Mouse (Mus musculus) forebrain, embryonic 13.5 days (tissue): ENCODE results near the gene Hps5. TPM values are rescaled to one million over a fixed set of nuclear protein-coding genes. Genes with fewer than 3 reads are reported as not detected.
"Not testable (repeated sequence)": the region's sequence is repeated elsewhere in the genome, so short reads cannot be mapped to it uniquely, and the experiment has no call there.

Source experiments
- ATAC-seq: fragments of 200-750 bp; cut with Nextera tagmentation; 2 replicates; pipeline ENCODE4 v1.8.0; 2017
- H3K27ac ChIP-seq: fragments of 300-500 bp; sonication (generic); 2 replicates; pipeline ENCODE4 v1.5.1; 2015; ENCODE audit warnings: inconsistent platforms, mild to moderate bottlenecking, moderate library complexity
- H3K27me3 ChIP-seq: fragments of 300-500 bp; sonication (generic); 2 replicates; pipeline ENCODE4 v1.6.1; 2015; ENCODE audit warnings: mild to moderate bottlenecking, inconsistent platforms
- H3K36me3 ChIP-seq: fragments of 300-500 bp; sonication (generic); 2 replicates; pipeline ENCODE4 v1.6.1; 2015; ENCODE audit warnings: mild to moderate bottlenecking, inconsistent platforms; ENCODE audit not compliant: poor library complexity, severe bottlenecking
- H3K4me1 ChIP-seq: fragments of 300-500 bp; sonication (generic); 2 replicates; pipeline ENCODE4 v1.6.1; 2015; ENCODE audit warnings: inconsistent platforms
- H3K4me2 ChIP-seq: fragments of 300-500 bp; sonication (generic); 2 replicates; pipeline ENCODE4 v1.6.1; 2015; ENCODE audit warnings: inconsistent platforms, mild to moderate bottlenecking, moderate library complexity
- H3K4me3 ChIP-seq: fragments of 300-500 bp; sonication (generic); 2 replicates; pipeline ENCODE4 v1.5.1; 2015; ENCODE audit warnings: mild to moderate bottlenecking, inconsistent platforms
- H3K9ac ChIP-seq: fragments of 300-500 bp; sonication (generic); 2 replicates; pipeline ENCODE4 v1.6.1; 2015; ENCODE audit warnings: mild to moderate bottlenecking, inconsistent platforms
- H3K9me3 ChIP-seq: fragments of 300-500 bp; sonication (generic); replicated peaks from 2 replicates; pipeline ENCODE4 v1.6.1; 2016; ENCODE audit warnings: inconsistent platforms
- WGBS: fragments of 180-500 bp; shearing (Covaris S2); methylation state at CpG from one replicate; pipeline ENCODE4 v1.1.7; 2015; 5-methylcytosine and 5-hydroxymethylcytosine counted together
- polyA plus RNA-seq: library from polyadenylated mRNA; unstranded; fragments of >200 nt; fragmentation: Nextera tagmentation; extraction: Ambion mirVana; gene quantifications from 2 replicates; pipeline ENCODE4 v1.2.1, GENCODE M21; 2015

The Hps5 gene
- polyA plus RNA-seq, 1 experiment from 2014 or later, result 15.0 TPM

GRCm38 (mm10) chr7:46836357-46836756 is 40.5 kb upstream of the Hps5 start:
- no peaks in the 10 kb centered on the region for H3K9me3 ChIP-seq
- peaks cover 21% of the 10 kb centered on the region for H3K4me1 ChIP-seq
- ATAC-seq, result no peak
- H3K9ac ChIP-seq, result no peak overlapping the region
- peaks cover 5% of the 10 kb centered on the region; the same call in 1 of the 2 replicates for H3K27me3 ChIP-seq
- WGBS, result 89% methylated on average over 5 of the region's 5 CpGs
- H3K27ac ChIP-seq, result no peak overlapping the region
- H3K4me3 ChIP-seq, result no peak overlapping the region
- H3K36me3 ChIP-seq, result no peaks in the 10 kb centered on the region
- no peak overlapping the region for H3K4me2 ChIP-seq

DNA sequence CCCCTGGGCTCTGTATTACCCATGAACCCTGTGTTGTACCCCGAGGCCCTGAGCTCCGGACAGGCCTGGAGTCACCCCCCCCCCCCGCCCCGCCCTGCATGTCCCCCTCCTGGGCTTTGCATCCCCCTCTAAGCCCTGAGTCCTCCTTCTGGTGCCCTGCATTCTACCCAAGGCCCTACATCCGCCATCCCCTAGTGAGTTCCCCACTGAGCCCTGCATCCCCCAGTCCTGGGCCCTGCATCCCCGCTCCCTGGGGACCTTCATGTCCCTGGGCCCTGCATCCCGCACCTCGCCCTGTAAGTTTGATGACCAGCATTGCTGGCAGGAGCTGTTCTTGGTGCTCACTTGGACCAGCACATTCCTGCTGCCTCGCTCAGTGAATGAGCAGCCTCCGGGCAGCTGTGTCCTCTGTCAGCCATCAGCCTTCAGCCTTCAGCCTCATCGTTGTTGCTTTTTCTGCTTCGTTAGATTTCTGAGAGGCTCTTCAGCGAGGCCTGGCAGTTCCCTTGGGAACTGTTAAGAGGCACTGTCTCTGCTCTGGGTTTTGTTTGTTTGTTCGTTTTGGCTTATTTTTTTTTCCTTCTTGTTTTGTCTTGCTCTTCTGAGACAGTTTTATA is 39.2 kb upstream of the Hps5 start:
- ATAC-seq, result no peak
- H3K36me3 ChIP-seq, result no peaks in the 10 kb centered on the region
- WGBS, result 19% methylated on average over 12 of the region's 14 CpGs
- H3K9me3 ChIP-seq, result no peaks in the 10 kb centered on the region
- 0 out of 2 replicates have a peak overlapping the region, but pooled peaks have one; percentile 40 for H3K9ac ChIP-seq
- no peak overlapping the region for H3K4me3 ChIP-seq
- no peak overlapping the region for H3K4me2 ChIP-seq
- no peaks in the 10 kb centered on the region for H3K27me3 ChIP-seq
- peaks cover 21% of the 10 kb centered on the region for H3K4me1 ChIP-seq
- no peak overlapping the region for H3K27ac ChIP-seq

DNA sequence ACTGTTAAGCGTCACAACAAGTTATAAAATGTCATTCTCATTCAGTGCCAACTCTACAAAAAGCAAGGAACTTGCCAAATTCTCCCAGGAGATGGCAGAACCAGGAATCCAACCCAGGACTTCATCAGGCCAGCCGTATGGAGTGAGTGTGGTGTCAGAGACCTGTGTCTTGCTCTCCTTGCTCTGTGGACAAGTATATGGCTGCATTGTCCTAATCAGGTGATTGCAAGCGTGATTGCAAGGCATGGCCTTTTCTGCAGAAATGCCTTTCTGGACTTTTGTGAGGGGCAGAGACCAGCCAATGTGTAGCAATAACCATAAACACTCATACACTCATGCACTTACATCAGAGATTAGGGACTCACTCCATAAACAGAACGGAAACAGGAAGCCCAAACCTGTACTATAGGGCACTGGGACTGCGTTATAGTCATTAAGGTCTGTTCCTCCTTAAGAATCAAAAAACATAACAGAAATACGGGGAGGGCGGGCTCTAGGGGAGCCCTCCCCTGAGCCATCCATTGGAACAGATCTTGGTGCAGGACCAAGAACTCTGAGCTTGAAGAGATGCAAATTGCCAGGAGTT is 37.9 kb upstream of the Hps5 start:
- no peak for ATAC-seq
- 88% methylated on average over 7 of the region's 7 CpGs for WGBS
- H3K4me1 ChIP-seq, result peaks cover 14% of the 10 kb centered on the region

GRCm38 (mm10) chr7:46833266-46833665 is 37.4 kb upstream of the Hps5 start:
- Histone ChIP-seq H3K9me3 (no peaks in the 10 kb centered on the region), H3K27me3 (no peaks in the 10 kb centered on the region), H3K4me3 (no peak overlapping the region), H3K9ac (no peak overlapping the region), H3K4me2 (no peak overlapping the region), H3K4me1 (peaks cover 9% of the 10 kb centered on the region), H3K27ac (no peak overlapping the region), H3K36me3 (no peaks in the 10 kb centered on the region)
- ATAC-seq, result no peak
- WGBS, result 91% methylated on average over 6 of the region's 6 CpGs

More for the DNA sequence above, 37.9 kb upstream of the Hps5 start:
- Histone ChIP-seq H3K4me3 (no peak overlapping the region), H3K9ac (no peak overlapping the region), H3K9me3 (no peaks in the 10 kb centered on the region), H3K4me2 (no peak overlapping the region), H3K36me3 (no peaks in the 10 kb centered on the region), H3K27ac (no peak overlapping the region), H3K27me3 (no peaks in the 10 kb centered on the region)

GRCm38 (mm10) chr7:46832112-46832810 is 36.4 kb upstream of the Hps5 start:
- WGBS, result 92% methylated on average over 11 of the region's 11 CpGs
- not testable (repeated sequence) for H3K4me3 ChIP-seq, H3K27ac ChIP-seq, H3K36me3 ChIP-seq, H3K4me1 ChIP-seq, H3K4me2 ChIP-seq, H3K27me3 ChIP-seq, H3K9me3 ChIP-seq, ATAC-seq, H3K9ac ChIP-seq

- Histone ChIP-seq H3K9me3 (no peaks in the 10 kb centered on the region), H3K27me3 (no peaks in the 10 kb centered on the region), H3K36me3 (no peaks in the 10 kb centered on the region), H3K4me2 (no peak overlapping the region), H3K4me3 (no peak overlapping the region), H3K4me1 (no peaks in the 10 kb centered on the region), H3K27ac (no peak overlapping the region), H3K9ac (no peak overlapping the region)
- no peak for ATAC-seq
- WGBS, result 81% methylated on average over 8 of the region's 8 CpGs
These were observed 35.8 kb upstream of the Hps5 start for GRCm38 (mm10) chr7:46831693-46832092.

DNA sequence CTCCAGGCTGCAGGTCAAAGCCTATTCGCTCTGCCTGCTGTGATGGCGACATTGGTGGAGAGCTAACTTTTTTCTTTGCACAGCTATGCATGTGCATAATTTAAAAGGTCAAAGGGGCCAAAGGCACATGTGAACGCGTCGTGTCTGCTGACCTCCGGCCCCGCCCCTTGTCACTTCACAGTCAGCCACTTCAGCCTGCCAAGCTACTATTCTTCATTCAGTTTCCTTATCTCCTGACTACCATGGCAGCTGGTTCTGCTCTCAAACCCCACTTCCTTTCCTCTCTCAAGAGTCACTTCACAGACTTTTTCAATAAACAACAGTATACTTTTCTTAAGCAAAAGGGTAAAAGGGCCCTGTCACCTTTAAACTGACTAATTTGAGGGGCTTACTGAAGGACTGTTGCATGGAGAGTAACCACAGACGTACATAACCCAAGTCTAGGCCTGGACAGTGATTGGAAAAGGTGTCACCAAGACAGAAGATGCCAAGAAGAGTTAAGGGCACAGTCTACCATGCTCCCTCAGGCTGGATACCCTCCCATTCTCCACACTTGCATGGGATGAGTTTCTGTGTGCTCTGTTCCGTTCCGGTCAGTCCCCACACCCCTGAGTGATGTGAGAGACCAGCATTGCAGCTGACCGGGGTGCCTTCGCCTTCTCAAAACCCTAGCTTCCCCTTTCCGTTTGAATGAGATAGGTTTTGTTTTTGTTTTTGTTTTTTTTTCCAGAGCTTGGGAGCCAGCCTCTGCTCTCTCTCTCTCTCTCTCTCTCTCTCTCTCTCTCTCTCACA is 35.1 kb upstream of the Hps5 start:
- Histone ChIP-seq H3K4me1 (no peaks in the 10 kb centered on the region), H3K27ac (no peak overlapping the region), H3K4me3 (no peak overlapping the region), H3K36me3 (no peaks in the 10 kb centered on the region), H3K9me3 (no peaks in the 10 kb centered on the region), H3K27me3 (no peaks in the 10 kb centered on the region), H3K9ac (no peak overlapping the region), H3K4me2 (no peak overlapping the region)
- no peak for ATAC-seq
- WGBS, result 74% methylated on average over 13 of the region's 13 CpGs

DNA sequence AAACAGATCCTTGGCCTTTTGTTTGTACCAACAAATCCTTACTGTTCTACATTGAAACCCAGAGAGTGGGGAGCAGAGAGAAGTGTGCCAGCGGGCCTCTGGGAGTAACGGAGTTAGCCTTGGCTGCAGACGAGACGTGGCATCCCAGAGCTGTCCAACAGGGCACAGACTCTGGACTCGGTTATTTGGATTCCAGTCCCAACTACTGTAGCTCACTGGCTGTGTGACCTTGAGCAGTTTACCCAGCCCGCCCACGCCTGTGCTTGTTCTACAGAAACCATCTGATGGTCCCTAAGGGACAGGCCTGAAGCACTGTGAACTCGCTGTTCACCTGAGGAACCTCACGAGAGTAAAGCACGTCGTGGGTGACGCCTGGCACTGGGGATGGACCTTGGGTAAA is 34.0 kb upstream of the Hps5 start:
- H3K4me2 ChIP-seq, result no peak overlapping the region
- H3K4me1 ChIP-seq, result no peaks in the 10 kb centered on the region
- no peaks in the 10 kb centered on the region for H3K27me3 ChIP-seq
- 90% methylated on average over 12 of the region's 12 CpGs for whole genome bisulfite sequencing
- H3K36me3 ChIP-seq, result no peaks in the 10 kb centered on the region
- no peaks in the 10 kb centered on the region for H3K9me3 ChIP-seq
- no peak overlapping the region for H3K9ac ChIP-seq
- no peak overlapping the region for H3K4me3 ChIP-seq
- no peak for ATAC-seq
- H3K27ac ChIP-seq, result no peak overlapping the region

GRCm38 (mm10) chr7:46827803-46828184 is 31.9 kb upstream of the Hps5 start:
- Histone ChIP-seq H3K4me3 (no peak overlapping the region), H3K4me2 (no peak overlapping the region), H3K4me1 (no peaks in the 10 kb centered on the region), H3K27ac (no peak overlapping the region), H3K36me3 (peaks cover 17% of the 10 kb centered on the region), H3K27me3 (no peaks in the 10 kb centered on the region), H3K9ac (no peak overlapping the region), H3K9me3 (no peaks in the 10 kb centered on the region)
- no peak for ATAC-seq
- WGBS, result 97% methylated on average over 2 of the region's 2 CpGs

- Histone ChIP-seq H3K4me3 (no peak overlapping the region), H3K27me3 (no peaks in the 10 kb centered on the region), H3K9me3 (no peaks in the 10 kb centered on the region), H3K27ac (no peak overlapping the region), H3K9ac (no peak overlapping the region), H3K4me2 (no peak overlapping the region), H3K36me3 (peaks cover 23% of the 10 kb centered on the region), H3K4me1 (no peaks in the 10 kb centered on the region)
- ATAC-seq, result no peak
- 81% methylated on average over 20 of the region's 20 CpGs for WGBS
These were observed 31.4 kb upstream of the Hps5 start for GRCm38 (mm10) chr7:46827046-46827802.

GRCm38 (mm10) chr7:46820876-46821632 is 25.2 kb upstream of the Hps5 start:
- not testable (repeated sequence) for H3K9me3 ChIP-seq, H3K27me3 ChIP-seq, H3K4me3 ChIP-seq, H3K9ac ChIP-seq, H3K4me2 ChIP-seq, ATAC-seq, H3K4me1 ChIP-seq, H3K27ac ChIP-seq
- WGBS, result 95% methylated on average over 15 of the region's 15 CpGs
- H3K36me3 ChIP-seq, result peaks cover 66% of the 10 kb centered on the region
